Mouse (Mus musculus) natural killer cell, adult 2 months (primary cell): ENCODE results near the gene Zkscan3.
A peak's percentile ranks its signal among the peaks of the same experiment; 100 is the strongest.
"Not testable (repeated sequence)": the region's sequence is repeated elsewhere in the genome, so short reads cannot be mapped to it uniquely, and the experiment has no call there.

Experiments
- DNase-seq, 2 experiments: peaks; one replicate each; pipeline ENCODE4 v3.0.0; 2022; ENCODE audit warnings: low spot score in 2 of 2

The Zkscan3 gene

DNA sequence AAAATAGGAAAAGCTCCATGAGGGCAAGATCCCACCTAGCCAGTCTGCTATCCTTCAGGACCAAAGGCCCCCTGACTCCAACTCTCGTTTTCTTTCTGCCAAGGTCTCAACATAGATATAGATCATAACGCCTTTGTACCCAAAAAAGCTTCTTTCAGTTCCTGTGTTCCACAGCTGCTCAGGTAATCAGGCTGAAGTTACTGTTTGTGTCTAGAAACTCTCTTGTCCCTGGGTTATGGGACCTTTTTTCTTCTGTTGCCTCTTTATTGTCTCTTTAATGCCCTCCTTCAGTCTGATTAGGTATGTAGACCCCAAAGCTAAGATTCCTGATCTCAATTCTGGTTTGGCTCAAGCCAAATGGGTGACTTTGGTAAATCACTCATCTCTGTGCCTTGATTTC, 5.1 kb downstream of the Zkscan3 start:
- no peak for DNase-seq

DNA sequence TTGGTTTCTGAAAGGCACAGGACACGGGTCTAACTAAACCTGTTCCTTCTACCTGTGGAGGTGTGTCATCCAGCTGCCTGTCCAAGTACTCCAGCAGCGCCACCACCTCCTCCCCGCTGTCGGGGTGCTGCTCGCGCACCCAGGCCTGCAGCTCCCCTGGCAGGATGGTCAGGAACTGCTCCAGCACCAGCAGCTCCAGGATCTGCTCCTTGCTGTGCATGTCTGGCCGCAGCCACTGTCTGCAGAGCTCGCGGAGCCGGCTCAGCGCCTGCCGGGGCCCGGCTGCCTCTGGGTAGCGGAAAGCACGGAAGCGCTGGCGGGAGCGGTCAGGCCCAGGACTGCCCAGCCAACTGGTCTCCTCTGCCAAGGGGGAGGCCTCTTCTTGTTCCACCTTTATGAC, 6.5 kb downstream of the Zkscan3 start:
- DNase-seq, result not testable (repeated sequence)

DNA sequence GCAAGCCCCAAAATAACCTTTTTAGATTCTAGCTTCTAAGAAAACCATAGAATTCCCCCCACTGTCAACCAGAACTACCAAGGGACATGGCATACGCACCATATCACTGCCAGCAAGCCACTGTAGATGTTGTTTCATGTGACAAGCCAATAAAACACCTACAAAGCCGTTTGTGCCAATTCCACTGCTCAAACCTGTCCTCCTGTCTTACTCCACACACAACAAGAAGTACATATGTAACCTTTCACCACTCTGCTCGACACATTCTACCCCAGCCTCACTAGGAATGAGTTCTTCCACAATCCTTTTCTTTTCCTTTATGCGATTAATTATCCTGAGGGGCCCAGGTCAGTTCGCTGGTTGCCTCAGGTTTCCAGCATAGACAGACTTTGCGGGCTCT, 6.9 kb downstream of the Zkscan3 start:
- no peak for DNase-seq

DNA sequence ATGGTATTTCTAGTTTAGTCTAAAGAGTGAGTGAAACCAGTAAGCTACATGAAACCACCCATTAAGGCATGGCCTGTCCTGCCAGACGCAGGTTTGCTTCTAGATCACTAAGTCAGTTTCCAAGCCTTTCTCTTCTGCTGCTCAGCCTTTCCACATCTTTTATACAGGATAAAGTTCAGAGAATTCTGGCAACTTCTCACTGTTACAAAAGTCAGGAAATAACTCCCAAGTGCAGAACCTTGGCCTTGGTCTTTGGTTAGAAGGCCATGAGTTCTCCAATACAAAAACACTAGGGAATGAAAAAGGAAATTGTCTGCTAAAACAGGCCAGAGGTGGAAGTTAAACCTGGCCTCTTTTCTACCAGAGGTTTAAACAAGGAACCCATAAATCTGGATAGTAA, 7.3 kb downstream of the Zkscan3 start:
- no peak for DNase-seq

DNA sequence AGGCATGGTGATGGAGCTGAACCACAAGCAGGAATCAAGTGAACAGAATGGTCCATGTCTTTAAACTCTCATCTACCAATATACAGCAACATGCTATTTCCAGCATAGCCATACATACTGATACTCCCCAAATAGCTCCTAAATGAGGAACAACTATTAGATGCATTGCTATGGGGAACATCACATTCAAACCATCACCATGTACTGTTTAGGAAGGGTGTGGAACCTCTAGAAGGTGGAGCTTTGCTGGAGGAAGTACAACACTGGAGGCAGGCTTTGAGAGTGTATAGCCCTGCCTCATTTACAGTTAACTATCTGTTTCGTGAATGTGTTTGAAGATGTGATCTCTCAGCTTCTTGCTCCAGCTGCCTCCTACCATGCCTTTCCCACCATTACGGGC, 24.8 kb downstream of the Zkscan3 start:
- DNase-seq, result no peak

DNA sequence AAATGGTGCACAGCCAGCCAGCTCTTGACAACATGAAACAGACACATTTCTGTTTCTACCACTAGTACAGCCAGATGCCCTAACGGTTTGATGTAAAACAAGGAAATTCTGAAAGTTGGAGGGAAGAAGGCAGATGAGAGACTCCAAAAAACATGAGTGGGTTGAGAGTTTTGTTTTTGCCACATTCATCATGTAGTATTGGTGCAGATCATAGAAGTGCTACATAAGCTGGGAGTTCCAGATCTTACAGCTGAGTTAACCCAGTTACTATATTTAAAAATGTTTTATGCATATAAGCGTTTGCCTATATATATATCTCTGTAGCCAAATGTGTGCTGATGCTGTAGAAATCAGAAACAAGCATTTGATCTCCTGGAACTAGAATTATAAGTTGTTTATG, 29.9 kb downstream of the Zkscan3 start:
- no peak for DNase-seq

DNA sequence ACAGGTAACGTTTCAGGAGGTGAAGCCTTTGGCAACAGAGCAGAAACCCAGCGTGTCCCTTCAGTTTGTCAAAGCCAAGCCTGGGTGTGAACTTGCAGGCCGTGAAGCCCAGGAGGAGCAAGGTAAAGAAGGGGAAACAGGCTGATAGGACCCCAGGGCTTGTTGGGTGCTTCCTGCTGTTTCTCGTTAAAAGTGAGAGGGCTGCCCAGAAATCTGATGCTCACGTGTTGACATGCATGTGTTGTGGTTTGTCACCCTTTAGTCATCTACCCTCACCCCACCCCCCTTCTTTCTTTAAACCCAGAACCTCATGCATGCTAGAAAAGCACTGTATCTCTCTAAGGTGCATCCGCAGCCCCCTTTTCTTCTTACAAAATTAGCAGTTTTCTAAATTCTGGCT, 35.9 kb downstream of the Zkscan3 start:
- DNase-seq, result peak; percentile 49 to 56

GRCm38 (mm10) chr13:21363719-21364118, 38.8 kb downstream of the Zkscan3 start:
- no peak for DNase-seq

DNA sequence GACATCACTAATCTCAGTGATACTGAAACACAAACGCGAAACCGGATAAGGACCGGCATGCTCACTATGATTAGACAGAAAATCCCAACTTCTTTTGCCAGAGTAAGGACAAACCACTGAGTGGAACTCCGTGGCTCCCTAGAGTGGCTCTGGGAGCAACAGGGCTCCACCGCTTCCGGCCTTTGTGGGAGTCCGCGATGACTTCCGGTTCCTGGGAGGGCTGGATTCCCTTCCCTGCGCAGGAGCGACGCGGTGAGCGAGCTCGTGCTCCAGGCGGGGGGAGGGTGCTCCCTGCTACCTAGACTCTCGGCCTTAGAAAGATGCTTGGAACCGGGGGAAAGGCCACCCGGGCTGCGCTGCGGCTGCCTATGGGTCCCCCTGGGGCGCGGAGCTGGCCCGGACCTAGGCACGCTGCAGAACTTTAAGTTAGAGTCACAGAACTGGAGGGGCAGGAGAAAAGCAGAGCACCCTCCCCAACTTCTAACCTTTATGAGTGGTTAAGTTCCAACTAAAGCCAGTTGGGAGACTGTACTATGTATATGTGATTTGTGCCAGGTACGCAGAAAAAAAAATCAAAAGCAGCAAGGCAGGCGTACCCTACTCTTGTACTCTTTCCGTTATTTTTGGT, 39.8 kb downstream of the Zkscan3 start, which contains the start of gene Zscan12:
Zscan12 (plus strand) TSS at position 200 of the 628 bp plus-strand sequence.
- peak; percentile 30 to 53 for DNase-seq

GRCm38 (mm10) chr13:21350593-21350992, 52.0 kb downstream of the Zkscan3 start:
- DNase-seq, result no peak

- no peak for DNase-seq
Observed at GRCm38 (mm10) chr13:21346610-21347009, 55.9 kb downstream of the Zkscan3 start, which contains the start of gene Olfr1367. TSS of gene Olfr1367 (plus strand) at chr13:21346910.
